Mouse (Mus musculus): Measurements from ENCODE around the gene Cep104.
A peak's percentile ranks its signal among the peaks of the same experiment; 100 is the strongest.

Cep104 gene

DNA sequence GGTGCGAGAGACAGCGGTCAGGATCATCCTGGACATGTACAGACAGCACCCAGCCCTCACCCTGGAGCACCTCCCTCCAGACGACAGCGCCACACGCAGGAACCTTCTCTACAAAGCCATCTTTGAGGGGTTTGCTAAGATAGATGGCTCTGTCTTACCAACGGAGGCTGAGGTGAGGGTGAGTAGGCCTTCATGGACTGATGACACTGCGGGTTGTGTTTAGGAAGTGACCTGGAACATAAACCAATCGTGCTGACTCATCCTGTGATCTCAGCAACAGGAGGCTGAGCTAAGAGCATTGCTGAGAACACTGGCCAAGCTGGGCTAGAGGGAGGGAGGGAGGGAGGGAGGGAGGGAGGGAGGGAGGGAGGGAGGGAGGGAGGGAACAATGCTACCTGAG is 18.5 kb downstream of the Cep104 start:
- DNase-seq (ENCODE audit: low spot score) = no peak

DNA sequence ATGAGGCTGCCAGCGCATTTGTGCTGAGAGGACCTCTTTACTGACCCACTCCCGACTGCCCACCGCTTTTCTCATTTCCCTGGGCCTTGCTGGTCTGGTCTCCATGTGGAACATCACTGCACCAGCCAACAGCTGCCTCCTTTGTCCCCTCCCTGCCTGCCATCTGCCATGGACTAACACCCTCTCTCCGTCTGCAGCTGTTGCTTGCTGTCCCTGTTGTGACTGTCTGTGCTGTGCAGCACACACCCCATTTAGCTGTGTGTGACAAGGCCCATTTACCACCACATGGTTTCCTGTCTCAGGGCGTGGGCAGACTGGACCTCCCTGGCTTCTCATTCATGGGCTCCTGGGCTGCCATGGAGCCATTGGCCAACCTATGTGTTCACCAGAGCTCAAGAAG is 30.5 kb downstream of the Cep104 start:
- no peak for DNase-seq (ENCODE audit: low spot score)

DNA sequence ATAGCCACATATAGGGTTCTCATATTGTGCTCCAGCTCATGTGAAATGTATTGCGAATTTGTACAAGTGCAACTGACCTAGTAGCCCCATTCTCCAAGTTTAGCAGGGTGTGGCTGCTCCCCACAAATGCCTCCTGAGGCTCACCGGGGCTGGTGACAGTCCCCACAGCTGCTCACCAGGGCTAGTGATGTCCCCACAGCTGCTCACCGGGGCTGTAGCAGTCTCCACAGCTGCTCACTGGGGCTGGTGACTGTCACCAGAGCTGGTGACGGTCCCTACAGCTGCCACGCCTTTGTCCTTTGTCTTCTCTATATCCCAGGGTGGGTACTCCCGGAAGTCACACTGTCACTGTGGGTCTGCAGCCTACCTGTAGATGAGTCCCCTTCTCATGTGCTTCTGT is 31.3 kb downstream of the Cep104 start:
- no peak for DNase-seq (ENCODE audit: low spot score)

DNA sequence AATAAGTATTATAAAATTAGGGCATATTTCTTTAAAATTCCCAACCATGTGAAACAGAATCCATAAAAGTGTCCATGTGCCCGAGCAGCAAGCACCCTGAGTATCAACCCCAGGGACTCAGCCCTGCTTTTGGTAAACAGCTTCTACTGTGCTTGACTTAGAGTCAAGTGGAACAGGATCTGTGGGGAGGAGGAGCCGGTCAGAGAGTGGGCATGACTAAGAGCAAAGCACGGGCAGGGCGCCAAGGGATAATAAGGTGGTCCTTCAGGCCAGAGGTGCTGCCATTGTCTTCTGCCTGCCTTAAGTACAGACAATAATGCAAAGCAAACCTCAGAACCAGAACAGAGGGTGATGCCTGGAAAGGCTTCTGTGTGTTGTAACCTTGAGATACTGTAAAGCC is 32.8 kb downstream of the Cep104 start:
- DNase-seq (ENCODE audit: low spot score) = no peak

DNA sequence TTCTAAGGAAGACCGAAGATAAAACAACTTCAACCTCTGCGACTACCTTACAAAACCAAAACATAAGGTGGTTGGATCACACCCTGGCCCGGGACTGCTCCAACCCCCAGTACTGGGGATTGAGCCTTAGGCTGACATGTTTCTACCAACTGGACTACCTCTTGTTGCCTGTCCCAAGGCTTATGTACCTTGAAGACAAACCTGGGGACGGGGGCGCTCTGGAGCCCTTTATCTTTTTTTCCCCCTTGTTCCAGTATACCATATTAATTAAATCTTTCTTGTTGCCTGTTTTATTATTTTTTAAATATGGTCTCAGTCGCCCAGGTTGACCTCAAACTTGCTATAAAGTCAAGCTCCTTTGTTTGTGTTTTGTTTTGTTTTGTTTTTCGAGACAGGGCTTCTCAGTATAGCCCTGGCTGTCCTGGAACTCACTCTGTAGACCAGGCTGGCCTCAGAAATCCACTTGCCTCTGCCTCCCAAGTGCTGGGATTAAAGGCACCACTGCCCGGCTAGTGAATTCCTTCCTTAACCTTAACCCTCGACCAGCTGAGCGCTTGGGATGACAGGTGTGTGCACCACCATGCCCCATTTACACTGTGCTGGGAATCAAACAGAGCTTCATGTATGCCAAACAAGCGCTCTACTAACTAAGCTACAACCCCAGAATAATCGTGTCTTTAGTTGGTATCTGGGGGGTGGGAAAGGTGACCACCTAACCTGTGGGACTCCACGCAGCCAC is 36.1 kb downstream of the Cep104 start:
- DNase-seq (ENCODE audit: low spot score) = no peak

DNA sequence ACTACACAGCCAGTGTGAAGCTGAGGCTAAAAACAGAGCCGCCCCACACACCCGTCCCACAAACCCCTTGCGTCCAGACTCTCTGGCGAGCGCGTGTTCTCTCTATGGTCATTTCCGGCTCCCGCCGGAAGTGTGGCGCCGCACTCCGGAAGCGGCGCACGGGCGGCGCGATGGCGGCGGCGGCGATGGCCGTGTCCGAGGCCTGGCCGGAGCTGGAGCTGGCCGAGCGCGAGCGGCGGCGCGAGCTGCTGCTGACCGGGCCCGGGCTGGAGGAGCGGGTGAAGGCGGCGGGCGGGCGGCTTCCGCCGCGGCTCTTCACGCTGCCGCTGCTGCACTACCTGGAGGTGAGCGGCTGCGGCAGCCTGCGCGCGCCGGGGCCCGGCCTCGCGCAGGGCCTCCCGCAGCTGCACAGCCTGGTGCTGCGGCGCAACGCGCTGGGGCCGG is 36.7 kb downstream of the Cep104 start, which contains the start of gene Lrrc47:
Lrrc47 (plus strand) TSS at position 86 of the 444 bp plus-strand sequence.
- peak; percentile 89 for DNase-seq (ENCODE audit: low spot score)

DNA sequence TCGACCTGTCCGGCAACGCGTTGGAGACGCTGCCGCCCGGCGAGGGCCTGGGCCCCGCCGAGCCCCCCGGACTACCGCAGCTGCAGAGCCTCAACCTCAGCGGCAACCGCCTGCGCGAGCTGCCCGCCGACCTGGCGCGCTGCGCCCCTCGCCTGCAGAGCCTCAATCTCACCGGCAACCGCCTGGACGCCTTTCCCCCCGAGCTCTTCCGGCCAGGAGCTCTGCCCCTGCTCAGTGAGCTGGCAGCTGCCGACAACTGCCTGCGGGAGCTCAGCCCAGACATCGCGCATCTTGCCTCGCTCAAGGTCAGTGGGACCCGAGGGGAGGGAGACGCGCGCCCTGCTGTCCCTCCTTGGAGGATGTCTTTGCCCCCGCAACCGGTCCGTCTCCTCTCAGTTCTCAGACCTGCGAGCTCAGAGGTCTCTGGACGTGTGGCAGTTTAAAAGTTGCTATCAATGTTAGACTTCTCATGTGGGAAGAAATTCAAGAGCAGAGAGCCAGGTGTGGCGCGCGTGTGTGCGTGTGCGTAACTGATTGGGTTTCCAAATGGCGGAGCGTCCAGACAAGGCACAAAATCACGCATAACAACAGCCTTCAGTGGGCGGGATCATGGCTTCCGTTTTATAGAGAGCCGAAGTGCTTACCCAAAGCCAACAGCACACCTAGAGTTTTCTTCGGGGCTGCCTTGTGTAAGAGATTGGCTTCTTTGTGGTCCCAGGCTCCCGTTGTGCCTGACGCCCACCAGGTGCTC is 37.3 kb downstream of the Cep104 start:
- peak; percentile 43 for DNase-seq (ENCODE audit: low spot score)

DNA sequence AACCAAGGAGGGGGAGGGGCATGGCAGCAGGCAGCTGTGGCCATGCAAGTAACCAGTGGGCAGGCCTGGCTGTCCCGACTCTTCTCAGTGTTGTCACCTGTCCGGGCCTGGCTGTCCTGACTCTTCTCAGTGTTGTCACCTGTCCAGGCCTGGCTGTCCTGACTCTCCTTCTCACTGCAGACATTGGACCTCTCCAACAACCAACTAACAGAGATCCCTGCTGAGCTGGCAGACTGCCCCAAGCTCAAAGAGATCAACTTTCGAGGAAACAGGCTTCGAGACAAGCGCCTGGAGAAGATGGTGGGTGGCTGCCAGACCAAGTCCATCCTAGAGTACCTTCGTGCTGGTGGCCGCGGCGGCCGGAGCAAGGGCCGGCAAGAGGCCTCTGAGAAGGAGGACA is 40.5 kb downstream of the Cep104 start:
- DNase-seq (ENCODE audit: low spot score) = no peak

DNA sequence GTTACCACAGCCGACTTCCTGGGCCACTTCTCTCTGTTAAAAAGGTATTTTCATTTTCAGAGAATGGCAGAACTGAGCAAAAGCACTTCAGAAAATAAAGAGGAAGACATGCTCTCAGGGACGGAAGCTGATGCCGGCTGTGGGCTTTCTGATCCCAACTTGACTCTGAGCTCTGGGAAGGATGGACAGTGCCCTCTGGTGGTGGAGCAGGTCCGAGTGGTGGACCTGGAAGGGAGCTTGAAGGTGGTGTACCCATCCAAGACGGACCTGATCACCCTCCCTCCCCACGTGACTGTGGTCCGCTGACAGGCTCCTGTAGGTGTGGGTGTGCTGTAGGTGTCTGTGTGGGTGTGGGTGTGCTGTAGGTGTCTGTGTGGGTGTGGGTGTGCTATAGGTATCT is 44.6 kb downstream of the Cep104 start:
- DNase-seq (ENCODE audit: low spot score) = no peak

DNA sequence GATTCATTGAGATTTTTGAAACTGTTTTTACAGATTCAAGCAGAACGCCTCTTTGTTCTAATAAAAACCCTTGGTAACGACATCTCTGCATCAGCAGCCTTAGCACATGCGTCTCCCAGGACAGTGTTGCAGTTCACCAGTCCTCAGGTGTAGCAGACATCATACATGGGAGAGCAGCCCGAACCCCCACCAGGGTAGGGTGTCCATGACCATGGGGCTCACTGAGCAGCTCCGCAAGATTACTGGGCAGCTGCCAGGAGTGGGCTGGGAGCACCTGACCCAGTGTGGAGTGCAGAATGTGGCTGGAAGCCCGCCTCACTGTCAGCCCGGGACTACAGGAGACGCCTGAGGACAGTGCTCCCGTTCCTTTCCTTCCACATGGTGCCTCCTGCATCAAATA is 46.4 kb downstream of the Cep104 start:
- peak; percentile 60 for DNase-seq (ENCODE audit: low spot score)

DNA sequence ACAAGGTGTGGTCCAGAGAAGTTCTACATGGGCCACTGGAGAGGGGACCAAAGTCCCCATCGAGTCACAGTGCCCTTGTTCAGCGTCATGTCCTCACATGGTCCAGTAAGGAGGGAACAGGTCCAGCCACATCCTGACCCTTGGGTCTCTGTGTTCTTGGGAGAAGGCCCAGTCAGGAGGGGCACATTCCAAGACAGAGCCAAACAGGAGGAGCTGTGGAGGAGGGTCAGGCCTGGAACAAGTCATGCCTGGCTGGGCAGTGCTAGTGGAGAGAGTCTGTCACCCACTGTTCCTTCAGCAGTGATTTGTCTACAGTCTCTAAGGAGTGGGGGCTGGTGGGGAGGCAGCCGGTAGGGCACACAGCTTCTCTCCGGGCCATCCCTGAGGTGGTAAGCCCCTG is 47.4 kb downstream of the Cep104 start:
- peak; percentile 88 for DNase-seq (ENCODE audit: low spot score)

DNA sequence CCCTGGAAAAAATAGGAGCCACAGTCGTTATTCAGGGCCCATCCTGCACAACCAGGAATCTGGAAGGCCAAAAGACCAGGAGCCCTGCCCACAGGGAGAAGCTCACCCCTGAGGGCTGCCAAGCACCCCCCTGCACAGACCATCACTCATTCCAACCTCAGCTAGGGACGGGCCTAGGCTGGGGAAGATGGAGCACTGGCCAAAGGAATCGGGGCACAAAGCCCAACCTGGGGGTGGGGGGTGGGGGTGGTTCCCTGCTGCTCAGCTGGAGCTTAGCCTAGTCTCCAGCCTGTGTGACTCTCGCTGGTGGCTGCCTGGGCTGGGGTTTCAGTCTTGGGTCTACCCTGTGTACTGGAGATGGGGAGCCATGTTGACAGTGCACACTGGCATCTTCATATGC is 47.9 kb downstream of the Cep104 start:
- DNase-seq (ENCODE audit: low spot score) = no peak

DNA sequence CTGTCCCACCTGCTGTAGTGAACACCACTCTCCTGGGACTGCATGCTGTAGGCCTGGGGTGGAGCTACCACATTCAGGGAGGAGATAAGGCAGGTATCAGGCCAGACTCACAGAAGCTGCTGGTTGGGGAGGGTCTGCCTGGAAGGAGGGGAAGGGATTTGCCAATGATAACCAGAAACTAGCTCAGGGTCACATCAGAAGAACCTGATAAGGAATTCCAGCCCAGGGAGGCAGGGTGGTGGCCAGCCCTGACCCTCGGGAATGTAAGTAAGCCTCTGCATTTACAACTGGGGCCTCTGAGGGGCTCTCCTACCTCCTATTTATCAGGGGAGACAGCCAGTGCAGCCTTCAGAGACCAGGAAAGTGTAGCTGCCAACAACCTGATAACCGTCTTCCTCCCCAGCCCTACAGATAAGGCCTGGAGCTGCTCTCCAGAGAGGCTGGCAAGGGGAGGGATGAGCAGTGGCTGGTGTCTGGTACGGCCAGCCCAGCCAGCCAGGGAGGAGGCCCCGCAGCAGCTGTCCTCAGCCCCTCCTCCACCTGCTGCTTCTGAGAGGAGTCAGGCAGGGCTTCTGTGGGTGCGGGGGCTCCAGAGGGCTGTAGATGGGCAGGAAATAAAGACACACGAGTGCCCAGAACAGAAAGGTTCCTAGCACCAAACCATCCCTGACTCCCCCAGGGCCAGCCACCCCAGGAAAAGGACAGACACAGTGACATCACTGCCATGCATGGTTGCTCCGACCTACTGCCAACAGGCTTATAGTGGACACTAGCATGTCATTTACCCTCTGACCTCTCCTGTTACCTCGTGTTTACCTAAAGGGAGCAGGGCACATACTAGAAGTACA is 49.0 kb downstream of the Cep104 start:
- peak; percentile 78 for DNase-seq (ENCODE audit: low spot score)

DNA sequence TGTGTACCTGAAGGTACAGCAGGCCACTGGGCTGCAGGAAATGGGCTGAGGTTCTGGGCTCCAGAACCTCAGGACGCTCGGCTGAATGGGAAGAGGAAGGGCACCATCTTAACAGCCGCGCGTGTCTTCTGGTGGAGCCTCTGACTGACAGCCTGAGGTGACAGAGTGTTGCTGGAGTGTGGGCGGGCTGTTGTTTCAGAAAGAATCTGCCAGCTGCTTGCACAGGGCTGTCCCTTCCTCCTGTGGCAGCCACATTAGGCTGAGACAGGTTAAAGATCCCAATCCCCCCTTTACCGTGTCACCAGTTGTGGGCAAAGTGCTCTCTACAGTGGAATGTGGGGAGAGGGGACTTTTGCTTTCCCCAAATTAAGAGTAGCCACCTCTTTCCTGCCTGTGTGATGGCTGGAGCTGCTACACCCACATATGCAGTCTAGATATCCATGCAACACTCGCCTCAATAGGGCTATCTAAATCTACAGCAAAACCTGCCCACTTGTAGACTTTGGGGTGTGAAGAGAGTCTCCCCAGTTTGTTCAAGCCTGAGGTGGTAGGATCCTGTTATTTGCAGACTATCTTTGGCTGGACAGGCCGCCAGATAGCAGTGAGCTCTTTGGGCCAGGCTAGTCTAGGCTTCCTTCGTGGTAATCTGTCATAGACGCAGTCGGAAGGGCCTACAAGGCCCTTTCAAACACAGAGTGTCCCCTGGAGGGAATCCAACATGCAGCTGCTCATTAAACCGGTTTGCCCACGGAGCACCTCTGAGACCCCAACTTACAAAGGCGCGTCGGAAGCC is 49.9 kb downstream of the Cep104 start:
- DNase-seq (ENCODE audit: low spot score) = peak; percentile 40

DNA sequence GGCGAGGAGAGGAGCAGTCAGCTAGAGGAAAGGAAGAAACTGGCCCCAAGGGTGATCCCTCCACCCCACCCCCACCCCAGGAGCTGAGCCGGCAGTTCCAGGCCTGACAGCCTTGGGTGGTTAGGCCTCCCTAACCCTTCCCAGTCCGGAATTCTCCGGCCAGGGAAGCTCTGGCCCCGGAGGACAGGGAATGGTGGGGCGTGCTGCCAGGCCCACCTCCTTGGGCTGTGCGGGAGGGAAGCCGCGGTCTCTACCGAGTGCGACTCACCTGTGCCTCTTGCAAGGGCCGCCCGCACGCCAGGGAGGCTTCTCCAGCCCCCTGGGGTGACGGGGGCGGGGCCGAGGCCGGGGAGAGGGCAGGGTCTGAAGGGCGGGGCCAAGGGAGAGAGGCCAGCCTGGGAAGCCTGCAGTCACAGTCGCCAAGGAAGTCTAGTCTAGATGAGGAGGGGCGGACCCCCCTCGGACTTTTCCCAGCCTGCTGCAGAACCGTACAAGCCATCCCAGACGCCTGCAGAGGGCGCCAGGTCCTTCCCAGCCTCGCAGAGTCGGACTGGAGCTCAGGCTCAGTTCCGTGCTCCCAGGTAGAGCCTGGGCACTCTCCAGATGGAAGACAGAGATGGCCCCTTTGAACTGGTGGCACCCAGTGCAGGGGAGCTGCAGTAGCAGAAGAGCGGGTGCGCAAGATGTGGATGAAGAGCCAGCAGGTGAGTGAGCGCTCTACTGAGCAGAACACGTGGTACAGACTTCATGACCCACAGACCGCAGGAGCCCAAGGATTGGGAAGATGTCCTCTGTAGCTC is 50.8 kb downstream of the Cep104 start, which contains the start of gene Smim1:
Smim1 (minus strand) TSS at position 590 of the 800 bp plus-strand sequence.
- DNase-seq (ENCODE audit: low spot score) = peak; percentile 82

DNA sequence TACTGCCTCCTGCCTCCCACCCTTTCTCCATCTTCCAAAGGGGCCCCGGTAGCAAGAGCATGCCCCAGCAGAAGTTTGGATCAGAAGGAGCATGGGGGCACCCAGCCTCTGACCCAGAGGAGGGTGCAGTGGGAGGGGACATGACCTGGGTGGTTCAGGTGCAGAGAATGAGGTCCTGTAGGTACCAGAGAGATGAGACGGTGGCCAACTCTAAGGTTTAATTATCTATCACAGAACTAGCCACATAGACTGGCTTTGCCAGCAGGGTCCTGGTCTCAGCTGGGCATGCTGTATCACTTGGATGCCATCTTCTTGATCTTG is 51.4 kb downstream of the Cep104 start:
- DNase-seq (ENCODE audit: low spot score) = no peak

DNA sequence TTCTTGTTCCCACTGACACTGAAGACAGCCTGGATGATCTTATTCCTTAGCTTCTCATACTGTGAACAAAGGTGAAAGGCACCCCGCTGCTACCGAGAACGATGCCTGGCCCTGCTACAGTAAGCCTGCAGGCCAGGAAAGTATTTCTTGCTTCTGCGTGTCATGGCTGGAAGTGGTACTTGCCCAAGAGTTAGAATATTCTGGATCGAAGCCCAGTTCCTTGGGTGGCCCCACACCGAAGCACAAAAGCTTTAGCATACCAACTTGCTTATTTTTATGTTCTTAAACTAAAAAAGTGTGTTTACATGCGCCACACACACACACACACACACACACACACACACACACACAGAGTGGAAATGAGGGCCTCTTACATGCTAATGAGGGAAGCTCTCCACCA is 53.1 kb downstream of the Cep104 start:
- no peak for DNase-seq (ENCODE audit: low spot score)

DNA sequence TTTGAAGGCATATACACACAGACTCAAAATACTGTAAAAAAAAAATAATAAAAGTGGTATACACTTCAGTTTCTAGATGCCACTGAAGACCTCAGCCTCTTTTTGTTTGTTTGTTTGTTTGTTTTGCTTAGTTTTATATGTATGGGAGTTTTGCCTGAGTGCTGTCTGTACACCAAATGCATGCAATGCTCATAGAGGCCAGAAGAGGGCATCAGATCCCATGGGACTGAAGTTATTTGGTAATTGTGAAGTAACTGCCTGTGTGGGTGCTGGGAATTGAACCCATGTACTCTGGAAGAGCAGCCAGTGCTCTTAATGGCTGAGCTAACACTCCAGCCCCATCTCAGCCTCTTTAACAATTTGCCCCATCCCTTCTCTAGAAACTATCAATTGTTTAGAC is 53.7 kb downstream of the Cep104 start:
- DNase-seq (ENCODE audit: low spot score) = no peak

DNA sequence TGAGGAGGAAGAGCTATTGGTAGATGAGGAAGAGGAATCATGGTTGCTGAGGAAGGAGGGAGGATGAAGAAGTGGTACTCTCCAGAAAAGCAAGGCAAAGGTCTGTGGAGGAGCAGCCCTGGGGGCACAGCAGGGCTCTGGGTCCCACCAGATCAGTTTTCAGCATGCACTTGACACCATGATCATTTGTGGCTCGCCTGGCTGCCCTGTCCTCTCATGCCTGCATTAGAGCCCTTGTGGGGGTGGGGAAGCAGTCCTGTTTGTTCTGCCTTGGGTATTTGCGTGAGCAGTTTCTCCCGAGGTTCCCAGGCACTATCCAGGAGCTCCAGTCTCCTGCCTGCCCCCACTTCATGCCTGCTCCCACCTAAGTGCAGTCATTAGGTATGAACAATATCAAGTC is 62.1 kb downstream of the Cep104 start:
- no peak for DNase-seq (ENCODE audit: low spot score)

DNA sequence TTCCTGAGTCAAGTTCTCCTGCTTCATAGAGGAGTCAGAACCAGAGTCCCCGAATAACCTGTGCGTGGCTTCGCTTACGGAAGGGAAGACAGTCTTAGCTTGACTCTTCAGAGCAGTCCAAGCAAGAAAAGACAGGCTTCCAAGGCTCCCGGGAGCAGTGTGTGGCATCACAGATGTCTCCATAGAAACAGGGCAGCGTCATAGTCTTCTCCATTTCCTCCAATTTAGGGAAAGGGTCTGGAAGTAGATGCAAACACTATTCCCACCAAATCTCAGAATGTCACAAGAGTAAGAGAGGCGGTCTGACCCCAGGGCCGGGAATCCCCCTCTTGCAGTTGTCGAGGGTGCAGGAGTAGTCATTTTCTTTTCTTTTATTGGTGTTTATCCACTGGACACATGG is 67.6 kb downstream of the Cep104 start, which contains the start of gene Ccdc27:
Ccdc27 (minus strand) TSS at position 101 of the 400 bp plus-strand sequence.
- DNase-seq (ENCODE audit: low spot score) = no peak

DNA sequence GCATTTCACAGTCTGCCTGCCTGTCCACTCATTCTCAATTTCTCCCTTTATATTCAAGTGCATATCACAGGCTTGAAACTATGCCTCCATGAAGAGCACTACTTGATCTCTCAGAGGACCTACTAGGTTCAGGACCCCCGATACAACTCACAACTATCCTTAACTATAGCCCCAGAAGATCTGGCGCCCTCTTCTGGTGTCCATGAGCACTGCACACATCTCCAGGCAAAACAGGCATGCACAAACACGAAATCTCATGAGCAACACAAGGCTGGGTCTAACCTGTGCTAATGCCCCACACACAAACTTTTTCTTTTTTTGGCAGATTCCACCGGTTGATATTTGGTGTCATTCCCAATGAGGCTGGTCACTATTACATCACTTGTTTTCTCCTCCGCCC is 70.8 kb downstream of the Cep104 start:
- DNase-seq (ENCODE audit: low spot score) = no peak

Data from testis, postnatal 14 days (tissue).